ENCODE assay signal across 9 mouse cellular contexts in the genomic region with DNA sequence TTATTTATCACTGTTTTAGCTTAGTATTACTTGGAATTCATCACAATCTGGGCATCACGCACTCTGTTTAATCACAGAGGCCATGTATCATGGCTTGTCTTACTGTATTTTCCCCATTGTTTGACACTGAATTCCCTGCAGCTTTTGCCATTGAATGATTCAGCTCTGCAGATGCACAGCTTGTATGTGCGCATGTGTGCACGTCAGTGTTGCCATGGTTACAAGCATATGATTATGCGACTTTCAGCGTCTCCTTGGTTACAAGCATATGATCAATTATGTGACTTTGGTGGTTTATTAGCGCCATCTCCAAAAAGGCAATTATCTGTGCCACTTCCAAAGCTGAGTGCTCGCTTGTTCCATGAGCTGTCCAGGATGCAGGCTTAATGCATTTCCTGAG. TPM values are rescaled to one million over a fixed set of nuclear protein-coding genes. Genes with fewer than 3 reads are reported as not detected.
DNase-seq lines count a peak whose midpoint lies in the region; ATAC-seq and TF ChIP-seq lines count a peak whose summit lies in the region.
"Had no signal": no experiment of that assay in that cellular context is flagged by ENCODE, and none has a peak within 500 bp of the region (broad histone marks: within the 10 kb centered on the region; RNA-seq: fewer than 3 reads in every experiment).

No protein-coding gene starts in this region.

- H3K27ac ChIP-seq in left cerebral cortex, adult 2 months = peak overlapping the region; percentile 84
- H3K27ac ChIP-seq in olfactory bulb, adult 2 months (ENCODE audit: insufficient read depth, low read depth, low read length) = peak overlapping the region; percentile 88
- H3K27ac ChIP-seq: lung, embryonic 15.5 days had no signal

- intact Hi-C loops in left cerebral cortex, adult 2 months (cut with DNase I) = loop anchor here (1.0 to 10.0 kb wide), 5 partner anchors 138 to 453 kb away; a partner anchor contains a TSS

- ATAC-seq in activated CD4-positive, CD25-positive, alpha-beta regulatory T cell, adult 4 months = no peak

- TF ChIP-seq CTCF in left cerebral cortex, adult 2 months (IDR thresholded peaks at IDR 0.05) = no peak
- TF ChIP-seq CTCF in olfactory bulb, adult 2 months (IDR thresholded peaks at IDR 0.05; ENCODE audit: insufficient read depth, low read depth, low read length) = no peak

- peak overlapping the region; percentile 41 for H3K4me3 ChIP-seq in left cerebral cortex, adult 2 months
- peak overlapping the region; percentile 1; the same call in 1 of the 2 replicates for H3K4me3 ChIP-seq in olfactory bulb, adult 2 months (ENCODE audit: insufficient read depth, low read depth, low read length)
- H3K4me3 ChIP-seq: lung, embryonic 15.5 days had no signal

- DNase-seq in cerebellum, adult 9-11 months = peak; percentile 54
- DNase-seq in frontal cortex, adult 2 months (ENCODE audit: extremely low spot score in 1 of 2, low spot score in 1 of 2) = peak; percentile 86 to 92
- peak; percentile 74 to 75 for DNase-seq in left cerebral cortex, adult 2 months (ENCODE audit: extremely low spot score in 1 of 2, low spot score in 2 of 2)
- no peak for DNase-seq in adrenal gland, adult 8-10 months
- DNase-seq in kidney, adult 11 months = no peak
- no peak for DNase-seq in adrenal gland, postnatal 10 days

- no peak for TF ChIP-seq POLR2A in olfactory bulb, adult 2 months (IDR thresholded peaks at IDR 0.05; ENCODE audit: insufficient read depth, low read depth, low read length)

- no peaks in the 10 kb centered on the region for H3K4me1 ChIP-seq in olfactory bulb, adult 2 months (ENCODE audit: control insufficient read depth, insufficient read depth, low read length)
- H3K4me1 ChIP-seq: lung, embryonic 15.5 days had no signal

- 15% methylated on average over 7 of the region's 7 CpGs for WGBS in olfactory bulb, adult 2 months

RNA-seq across cellular contexts. Expression of a gene that starts 49.5 kb away (rescaled TPM):
- polyA plus RNA-seq in frontal cortex, adult 2 months (2012; rRNA removed) = 17.5 and 19.0 TPM in 2 replicates
- total RNA-seq in left cerebral cortex, adult 2 months (2021) = 10 to 100 TPM; 24.3 to 25.2 TPM
- polyA plus RNA-seq in olfactory bulb, adult 2 months (2012; ENCODE audit: insufficient read depth, insufficient read length, low replicate concordance, missing spikeins) = not detected in 2 replicates
- 10 to 100 TPM; 29.2 to 37.8 (median 35.0) TPM for total RNA-seq in adrenal gland, adult 8-10 months (2022)
- 10 to 100 TPM; 64.4 to 86.7 TPM for polyA plus RNA-seq in activated CD4-positive, CD25-positive, alpha-beta regulatory T cell, adult 4 months (2017; shearing (Covaris generic))
- total RNA-seq in adrenal gland, postnatal 10 days (2021) = 10 to 100 TPM; 38.6 to 42.7 TPM

RNA-seq across cellular contexts. Expression of a gene that starts 53.9 kb away (rescaled TPM):
- 18.2 and 19.0 TPM in 2 replicates for polyA plus RNA-seq in frontal cortex, adult 2 months (2012; rRNA removed)
- 10 to 100 TPM; 44.6 to 46.1 TPM for total RNA-seq in left cerebral cortex, adult 2 months (2021)
- not detected in 2 replicates for polyA plus RNA-seq in olfactory bulb, adult 2 months (2012; ENCODE audit: insufficient read depth, insufficient read length, low replicate concordance, missing spikeins)
- total RNA-seq in adrenal gland, adult 8-10 months (2022) = 10 to 100 TPM; 40.6 to 62.4 (median 52.2) TPM
- 10 to 100 TPM; 29.9 to 34.2 TPM for polyA plus RNA-seq in activated CD4-positive, CD25-positive, alpha-beta regulatory T cell, adult 4 months (2017; shearing (Covaris generic))
- 10 to 100 TPM; 34.1 to 44.9 TPM for total RNA-seq in adrenal gland, postnatal 10 days (2021)

Comparison
In these comparisons a context has a peak if more than half of its experiments do, and no peak if none do; other contexts are left out.
1. DNase-seq: peak in cerebellum, adult 9-11 months (single experiment), frontal cortex, adult 2 months (2 of 2) and left cerebral cortex, adult 2 months (2 of 2); none in adrenal gland, adult 8-10 months (single experiment), kidney, adult 11 months (single experiment) and adrenal gland, postnatal 10 days (single experiment).